Mouse (Mus musculus): ENCODE results near the gene Ostc.

DNA sequence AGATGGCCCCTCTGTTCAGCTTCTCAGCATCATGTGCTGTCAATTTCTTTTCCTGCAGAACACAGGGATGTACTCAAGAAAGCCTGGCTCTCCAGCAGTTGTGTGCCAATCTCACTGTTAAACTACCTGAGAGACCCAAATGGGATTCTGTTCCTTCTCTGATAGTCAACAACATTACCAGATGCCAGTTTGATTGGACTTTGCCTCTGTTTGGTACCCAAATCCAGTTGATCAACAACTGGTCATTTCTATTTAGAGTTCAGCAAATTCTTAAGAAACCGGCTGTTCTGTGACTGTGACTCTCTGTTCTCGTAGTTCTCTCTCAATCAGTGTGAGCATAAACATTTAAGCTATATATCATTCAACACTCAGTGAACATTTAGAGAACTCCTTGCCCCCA, 28.0 kb downstream of the Ostc start:
- TF ChIP-seq POLR2A (IDR thresholded peaks at IDR 0.05; ENCODE audit: extremely low read depth, insufficient read depth, low read length) (no peak), CTCF (IDR thresholded peaks at IDR 0.05; ENCODE audit: low read depth, low read length) (no peak)

Data from liver, adult 2 months (tissue).